Mouse (Mus musculus) T-helper 17 cell (primary cell): ENCODE measurements at regions not wholly inside any gene's neighbourhood (a gene's known extent, or its start where the extent isn't known, plus 50 kb on each side); places are given as distances from the start of the nearest gene placed in this dataset.

Experiments
- in situ Hi-C, 2 experiments: fragments of 300-600 bp; cut with MboI, MseI; formaldehyde crosslinking; loops; 1 replicate in 1 of 2; 2 replicates in 1 of 2; pipeline ENCODE4 v1.15.1; 2025; ENCODE audit warnings: high pct_unique_total_duplicates in 2 of 2

DNA sequence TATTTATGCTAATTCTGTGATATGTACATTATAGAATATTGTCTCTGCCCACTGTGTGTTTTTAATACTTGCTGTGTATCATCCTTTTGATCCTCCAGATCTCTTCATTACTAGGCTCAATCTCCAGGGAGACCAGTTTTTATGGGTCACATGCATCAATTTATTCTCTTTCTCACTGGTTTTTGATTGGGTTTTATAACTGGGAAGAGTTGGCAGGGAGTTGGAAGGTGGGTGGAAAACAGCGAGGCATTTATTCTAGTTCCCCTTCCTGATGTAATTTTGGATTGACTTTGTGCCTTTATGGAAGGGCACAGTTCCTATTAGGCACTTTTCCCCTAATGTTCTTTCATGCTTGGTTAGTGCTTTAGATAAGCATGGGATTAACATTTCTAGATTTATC lies 241.4 kb upstream of the Cypt15 start:
- in situ Hi-C loops, result no loop called here

DNA sequence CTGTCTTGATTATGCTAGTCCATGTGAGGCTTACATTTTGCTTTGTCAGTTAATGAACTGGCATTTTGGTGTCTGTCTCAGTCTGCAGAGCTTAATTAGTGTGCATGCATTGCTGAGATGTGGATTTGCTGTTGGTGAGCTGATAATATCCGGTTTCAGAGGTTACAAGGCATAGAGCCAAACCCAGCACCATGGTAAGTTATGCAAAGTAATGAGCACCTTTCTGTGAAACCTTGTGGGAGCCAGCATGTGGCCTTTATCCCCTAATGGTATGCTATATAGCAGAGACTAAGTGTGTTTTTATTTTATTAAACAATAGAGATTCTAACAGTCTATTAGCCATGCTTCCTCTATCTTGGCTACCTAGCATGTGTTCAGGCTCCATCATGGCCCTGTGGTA lies 240.1 kb upstream of the Cypt15 start:
- in situ Hi-C loops, result no loop called here

GRCm38 (mm10) chrX:39129331-39129730 lies 216.7 kb upstream of the Cypt15 start:
- in situ Hi-C loops, result loop anchor here in 1 of 2 experiments (10.0 kb wide), 1 partner anchor 1035 kb away; no protein-coding TSS in a partner anchor
